In the genomic region with DNA sequence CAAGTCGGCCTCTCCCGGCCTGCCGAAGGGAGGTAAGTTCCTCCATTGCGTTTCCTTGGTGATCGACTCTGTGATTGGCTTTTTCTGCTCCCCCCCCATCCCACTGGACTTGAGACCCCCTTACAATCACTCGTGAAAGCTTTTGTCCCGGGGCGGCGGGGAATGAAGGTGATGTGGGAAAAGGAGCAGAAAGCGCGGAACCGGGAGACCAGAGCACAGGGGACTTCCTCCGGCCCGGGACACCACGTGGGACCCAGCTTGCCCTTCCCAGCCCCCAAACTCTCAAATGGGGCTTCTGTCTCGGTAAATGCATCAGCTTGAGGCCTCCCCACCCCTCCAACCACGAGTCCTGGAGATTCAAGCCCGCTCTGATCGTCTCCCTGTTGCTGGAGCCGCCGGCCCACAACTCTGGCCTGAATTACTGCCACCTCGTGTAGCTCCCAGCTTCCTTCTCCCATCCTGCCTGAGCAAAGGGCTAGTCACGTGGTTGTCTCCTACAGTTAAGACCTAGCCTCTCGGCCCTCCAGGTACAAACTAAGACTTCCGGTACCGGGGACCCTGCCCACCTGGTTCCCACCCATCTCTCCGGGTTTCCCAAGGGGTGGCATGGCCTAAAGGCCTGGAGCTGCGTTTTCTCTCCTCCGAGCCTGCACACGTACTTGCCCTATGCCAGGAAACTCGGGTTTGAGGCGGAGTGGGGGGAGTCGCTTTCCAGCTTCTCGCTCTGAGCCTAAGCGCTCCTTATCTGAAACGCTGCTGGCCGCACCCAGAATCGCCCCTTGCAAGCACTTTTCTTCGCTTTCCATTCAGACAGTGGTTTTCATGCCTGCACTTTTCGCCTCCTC, we compare ENCODE assay signal across 8 mouse cellular contexts. TPM values are rescaled to one million over a fixed set of nuclear protein-coding genes. Genes with fewer than 3 reads are reported as not detected.
DNase-seq lines count a peak whose midpoint lies in the region; ATAC-seq and TF ChIP-seq lines count a peak whose summit lies in the region.

No protein-coding gene starts in this region.

- peaks cover 10% of the 10 kb centered on the region for H3K4me1 ChIP-seq in heart, postnatal 0 days (ENCODE audit: control insufficient read depth, insufficient read depth)

- peak; percentile 69 for DNase-seq in MN1 (ENCODE audit: low spot score)
- DNase-seq in c-Kit-negative CD71-positive TER-119-positive erythroid progenitor cells, embryonic 14.5 days (ENCODE audit: low read depth, low spot score): peak; percentile 56
- peak; percentile 73 for DNase-seq in heart, postnatal 0 days (ENCODE audit: low spot score)
- peak; percentile 81 for DNase-seq in kidney, postnatal 14 days
- peak; percentile 51 for DNase-seq in lung, postnatal 14 days
- peak; percentile 66 for DNase-seq in ovary, postnatal 36 days (ENCODE audit: low spot score)
- DNase-seq in urinary bladder, postnatal 14 days (ENCODE audit: low spot score): peak; percentile 67

- no peak for TF ChIP-seq CTCF in heart, postnatal 0 days (IDR thresholded peaks at IDR 0.05; ENCODE audit: low read depth)

- peak overlapping the region; percentile 45 for H3K4me3 ChIP-seq in heart, postnatal 0 days (ENCODE audit: low read depth, low read length)

- peak overlapping the region; percentile 87 for H3K27ac ChIP-seq in heart, postnatal 0 days (ENCODE audit: low read depth)

- no peak for TF ChIP-seq EP300 in heart, postnatal 0 days (IDR thresholded peaks at IDR 0.05; ENCODE audit: low read depth)

- peak overlapping the region; percentile 98 for H3K4me2 ChIP-seq in heart, postnatal 0 days (ENCODE audit: low read depth, low read length)

- WGBS in heart, postnatal 0 days: under 1% methylated on average over 40 of the region's 40 CpGs

- no peaks in the 10 kb centered on the region for H3K9me3 ChIP-seq in heart, postnatal 0 days (replicated peaks; ENCODE audit: control insufficient read depth, low read length)

- ATAC-seq in erythroid progenitor cell, adult 5-6 weeks (replicated peaks; ENCODE audit: low FRiP score, poor library complexity, severe bottlenecking): peak; percentile 58
- no peak for ATAC-seq in heart, postnatal 0 days (ENCODE audit: insufficient read depth, low read depth)

- peak overlapping the region; percentile 73 for H3K9ac ChIP-seq in heart, postnatal 0 days (replicated peaks; ENCODE audit: low read depth, low read length)

- no peaks in the 10 kb centered on the region for H3K27me3 ChIP-seq in heart, postnatal 0 days (ENCODE audit: control insufficient read depth, insufficient read depth, low read length)

- H3K36me3 ChIP-seq in heart, postnatal 0 days (replicated peaks; ENCODE audit: control insufficient read depth, insufficient read depth, low read length): no peaks in the 10 kb centered on the region

RNA-seq across cellular contexts. Expression of a gene that starts 5.3 kb away (rescaled TPM):
- 56.2 and 60.5 TPM in 2 replicates for total RNA-seq in erythroid progenitor cell, adult 5-6 weeks (2015; ENCODE audit: low replicate concordance)
- 155 and 219 TPM in 2 replicates for total RNA-seq in erythroid progenitor cell, adult 5-6 weeks (2017; ENCODE audit: low replicate concordance)
- total RNA-seq in heart, postnatal 0 days (2014; rRNA removed; ENCODE audit: low replicate concordance): 103 and 123 TPM in 2 replicates
- 131 and 139 TPM in 2 replicates for polyA plus RNA-seq in heart, postnatal 0 days (2015; fragmentation: Nextera tagmentation; extraction: Ambion mirVana)

RNA-seq across cellular contexts. Expression of a gene that starts 13.8 kb away (rescaled TPM):
- 2.1 and 3.2 TPM in 2 replicates for total RNA-seq in erythroid progenitor cell, adult 5-6 weeks (2015; ENCODE audit: low replicate concordance)
- 0.26 TPM in 1 of 2 replicates, not detected in the other for total RNA-seq in erythroid progenitor cell, adult 5-6 weeks (2017; ENCODE audit: low replicate concordance)
- 26.2 and 30.1 TPM in 2 replicates for total RNA-seq in heart, postnatal 0 days (2014; rRNA removed; ENCODE audit: low replicate concordance)
- 17.3 and 17.6 TPM in 2 replicates for polyA plus RNA-seq in heart, postnatal 0 days (2015; fragmentation: Nextera tagmentation; extraction: Ambion mirVana)

RNA-seq across cellular contexts. Expression of a gene that starts 15.0 kb away (rescaled TPM):
- total RNA-seq in erythroid progenitor cell, adult 5-6 weeks (2015; ENCODE audit: low replicate concordance): not detected in 2 replicates
- total RNA-seq in erythroid progenitor cell, adult 5-6 weeks (2017; ENCODE audit: low replicate concordance): not detected in 2 replicates
- total RNA-seq in heart, postnatal 0 days (2014; rRNA removed; ENCODE audit: low replicate concordance): 13.9 and 18.9 TPM in 2 replicates
- 5.7 and 6.0 TPM in 2 replicates for polyA plus RNA-seq in heart, postnatal 0 days (2015; fragmentation: Nextera tagmentation; extraction: Ambion mirVana)

RNA-seq across cellular contexts. Expression of a gene that starts 31.0 kb away (rescaled TPM):
- 8.6 and 13.4 TPM in 2 replicates for total RNA-seq in erythroid progenitor cell, adult 5-6 weeks (2015; ENCODE audit: low replicate concordance)
- 2.3 and 4.0 TPM in 2 replicates for total RNA-seq in erythroid progenitor cell, adult 5-6 weeks (2017; ENCODE audit: low replicate concordance)
- total RNA-seq in heart, postnatal 0 days (2014; rRNA removed; ENCODE audit: low replicate concordance): 15.5 and 27.4 TPM in 2 replicates
- polyA plus RNA-seq in heart, postnatal 0 days (2015; fragmentation: Nextera tagmentation; extraction: Ambion mirVana): 19.9 and 21.1 TPM in 2 replicates
